Mouse (Mus musculus) lung, postnatal 14 days (tissue): ENCODE measurements around the gene Trp73.

Source experiments
- DNase-seq: peaks from one replicate; pipeline ENCODE4 v3.0.0; 2021

Trp73 gene

DNA sequence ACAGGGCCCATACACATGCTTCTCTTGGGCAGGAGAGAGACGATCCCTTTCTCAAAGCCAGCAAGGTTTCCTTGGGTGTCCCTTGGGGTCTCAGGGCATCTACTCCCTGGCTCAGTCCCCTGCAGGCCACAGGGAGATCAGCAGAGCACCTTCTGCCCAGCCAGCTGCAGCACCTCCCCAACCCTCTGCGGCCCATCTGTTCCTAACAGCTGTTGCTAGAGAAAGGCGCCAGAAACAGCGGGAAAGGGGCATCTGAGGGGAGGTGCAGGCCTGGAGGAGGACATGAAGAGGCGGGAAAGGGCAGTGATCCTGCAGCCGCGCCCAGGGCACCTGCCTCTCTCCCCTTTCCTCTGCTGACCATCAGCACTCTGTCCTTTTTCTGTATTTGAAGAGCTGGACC is 40.6 kb downstream of the Trp73 start:
- no peak for DNase-seq

DNA sequence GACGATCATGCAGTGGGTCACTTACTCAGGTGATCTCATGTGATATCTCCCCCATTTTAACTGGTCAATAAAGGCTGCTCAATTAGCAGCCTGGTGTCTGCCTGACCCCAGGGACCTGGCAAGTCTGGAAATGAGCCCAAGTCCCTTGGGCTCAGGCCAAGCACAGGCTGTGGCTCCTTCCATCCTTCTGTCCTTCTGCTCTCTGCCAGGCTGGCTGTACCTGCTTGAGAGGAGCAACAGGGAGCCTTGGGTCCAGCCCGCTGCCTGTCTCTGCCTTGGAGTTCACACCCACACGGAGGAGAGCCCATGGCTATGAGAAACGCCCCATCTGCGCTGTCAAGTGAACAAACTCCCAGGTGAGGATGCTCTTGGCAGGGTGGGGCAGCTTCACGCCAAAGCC is 43.9 kb downstream of the Trp73 start:
- DNase-seq = no peak

DNA sequence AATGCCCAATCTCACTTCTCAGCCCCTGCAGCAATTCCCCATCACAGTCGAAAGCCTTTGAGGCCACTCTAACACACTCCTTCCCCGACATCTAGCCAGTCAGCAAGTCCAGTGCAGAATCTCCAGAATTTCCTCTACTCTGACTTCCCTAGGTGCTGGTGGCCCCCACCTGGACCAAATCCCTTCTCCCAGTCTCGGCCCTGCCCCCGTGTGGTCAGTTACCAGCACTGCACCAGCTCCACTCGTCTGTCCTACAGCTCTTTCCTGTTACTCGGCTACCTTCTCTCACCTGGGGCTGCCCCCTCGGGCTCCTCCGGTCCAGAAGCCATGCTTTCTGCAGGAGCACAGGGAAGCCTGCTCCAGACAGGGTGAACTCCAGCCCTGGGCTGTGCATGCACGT is 46.8 kb downstream of the Trp73 start:
- peak; percentile 28 for DNase-seq

DNA sequence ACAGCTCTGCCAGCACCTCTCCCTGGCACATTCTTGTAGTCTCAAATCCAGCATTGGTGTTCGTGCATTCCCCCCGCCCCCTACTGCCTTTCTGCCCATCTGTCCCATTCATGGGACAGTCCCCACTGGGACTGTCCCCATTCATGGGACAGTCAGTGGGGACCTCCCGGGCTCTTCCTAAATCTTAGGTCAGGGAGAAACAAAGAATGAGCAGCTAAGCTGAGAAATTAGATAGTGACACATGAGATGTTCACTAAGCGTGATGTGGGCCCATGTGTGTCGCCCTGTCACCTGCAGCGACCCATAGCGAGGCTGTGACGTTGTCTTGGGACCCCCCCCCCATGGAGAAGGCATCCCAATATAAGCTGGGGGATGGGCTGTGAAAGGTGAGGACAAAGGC is 48.7 kb downstream of the Trp73 start:
- DNase-seq = no peak

DNA sequence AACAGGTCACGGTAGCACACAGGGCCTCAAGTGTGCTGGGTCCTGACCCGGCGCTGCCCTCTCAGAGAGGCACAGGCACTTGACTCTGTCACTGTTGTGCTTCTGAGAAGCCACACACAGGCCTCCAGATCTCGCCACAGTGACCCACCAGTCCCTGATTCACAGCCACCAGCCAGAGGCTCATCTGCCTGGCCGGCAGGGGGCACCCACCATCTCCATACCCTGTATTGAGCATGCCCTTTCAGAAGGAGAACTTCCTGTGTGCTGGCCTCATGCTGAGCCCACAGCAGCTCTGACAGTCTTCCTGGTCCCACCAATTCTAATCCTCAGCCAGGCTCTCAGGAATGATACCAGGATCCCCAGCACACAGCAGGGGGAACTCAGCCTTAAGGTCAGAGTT is 50.8 kb downstream of the Trp73 start:
- no peak for DNase-seq

DNA sequence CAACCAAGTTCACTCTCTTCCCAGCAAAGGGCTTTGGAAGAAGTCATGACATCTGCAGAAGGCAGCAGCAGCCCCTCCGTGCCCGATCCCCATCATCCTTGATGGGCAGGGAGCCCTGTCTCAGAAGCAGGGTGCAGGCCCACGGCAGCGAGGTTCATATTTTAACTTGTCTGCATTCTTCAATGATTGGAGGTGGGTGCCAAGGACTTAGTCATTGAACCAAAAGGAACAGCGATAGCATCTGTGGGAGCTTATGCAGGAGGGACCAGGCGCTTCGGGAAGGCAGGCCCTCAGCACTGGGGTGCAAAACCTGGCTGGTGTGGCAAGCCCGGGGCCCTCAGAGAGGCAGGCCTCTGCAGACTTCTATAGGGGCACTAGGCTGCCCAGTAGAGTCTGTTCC is 53.6 kb downstream of the Trp73 start:
- no peak for DNase-seq

DNA sequence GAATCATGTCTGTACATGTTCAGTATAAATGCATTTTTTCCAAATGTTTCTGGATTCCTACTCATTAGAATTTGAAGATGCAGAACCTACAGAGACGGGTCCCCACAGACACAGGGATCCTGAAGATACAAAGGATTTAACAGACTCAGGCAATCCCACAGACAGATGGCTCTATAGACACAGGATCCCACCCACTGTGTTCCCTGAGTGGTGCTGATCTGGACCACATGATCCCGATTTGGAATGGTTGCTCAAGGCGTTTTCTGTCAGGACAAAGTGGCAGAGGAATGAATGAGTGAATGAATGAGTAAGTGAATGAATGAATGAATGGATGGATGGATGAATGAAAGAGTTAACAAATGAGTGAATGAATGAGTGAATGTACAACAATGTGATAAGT is 54.2 kb downstream of the Trp73 start:
- DNase-seq = no peak

DNA sequence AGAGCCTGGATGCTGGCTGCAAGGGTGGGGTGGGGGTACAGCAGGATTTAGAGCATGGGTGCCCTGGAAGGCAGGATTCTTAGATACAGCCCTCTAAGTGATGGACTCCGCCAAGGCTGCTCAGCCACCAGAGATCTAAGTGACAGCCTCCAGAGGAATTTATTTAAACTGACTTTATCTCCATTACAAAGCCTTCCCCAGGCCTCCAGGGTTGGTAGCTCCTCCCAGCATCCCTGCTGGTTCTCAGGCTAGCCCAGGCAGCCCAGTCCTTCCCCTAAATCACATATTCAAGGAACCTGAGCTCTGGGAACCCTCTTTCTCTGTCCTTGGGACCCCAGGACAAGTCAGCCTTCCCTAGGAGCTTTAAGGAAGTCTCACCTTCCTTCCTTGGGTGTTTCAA is 58.0 kb downstream of the Trp73 start:
- no peak for DNase-seq

DNA sequence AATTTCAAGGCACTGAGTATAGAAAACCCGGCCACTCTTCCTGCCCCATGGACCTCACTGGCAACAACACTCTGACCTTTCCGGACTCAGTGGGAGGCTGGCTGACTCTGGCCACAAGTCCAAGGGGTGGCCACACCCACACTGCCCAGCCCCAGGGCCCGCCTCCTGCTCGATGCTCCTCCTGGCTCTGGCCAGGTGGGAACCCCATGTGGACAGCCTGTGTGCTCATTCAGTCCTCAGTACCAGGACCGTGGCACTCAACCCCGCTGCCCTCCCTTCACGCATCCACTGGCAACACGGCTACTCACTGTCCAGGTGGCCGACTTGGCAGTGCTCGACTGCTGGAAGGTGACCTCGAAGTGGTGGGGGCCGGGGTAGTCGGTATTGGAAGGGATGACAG is 59.0 kb downstream of the Trp73 start:
- no peak for DNase-seq

DNA sequence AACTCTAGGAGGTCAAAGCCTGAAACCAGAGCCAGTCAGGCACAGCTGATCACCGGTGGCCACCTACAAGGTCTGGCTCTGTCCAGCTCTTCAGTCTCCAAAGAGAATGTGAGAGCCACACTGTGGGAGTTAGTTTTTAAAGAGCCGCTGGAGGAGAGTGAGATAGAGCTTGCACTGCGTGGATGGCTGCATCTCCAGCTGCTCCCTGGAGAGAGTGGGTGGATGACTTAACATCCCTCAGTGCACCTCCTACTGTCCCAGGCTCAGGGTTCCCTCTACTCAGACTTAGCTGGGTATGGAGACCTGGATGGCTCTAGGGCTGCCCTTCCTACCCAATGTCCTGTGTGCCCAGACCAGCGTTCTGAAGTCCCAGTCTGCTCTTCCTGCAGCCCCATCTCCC is 59.8 kb downstream of the Trp73 start:
- no peak for DNase-seq

DNA sequence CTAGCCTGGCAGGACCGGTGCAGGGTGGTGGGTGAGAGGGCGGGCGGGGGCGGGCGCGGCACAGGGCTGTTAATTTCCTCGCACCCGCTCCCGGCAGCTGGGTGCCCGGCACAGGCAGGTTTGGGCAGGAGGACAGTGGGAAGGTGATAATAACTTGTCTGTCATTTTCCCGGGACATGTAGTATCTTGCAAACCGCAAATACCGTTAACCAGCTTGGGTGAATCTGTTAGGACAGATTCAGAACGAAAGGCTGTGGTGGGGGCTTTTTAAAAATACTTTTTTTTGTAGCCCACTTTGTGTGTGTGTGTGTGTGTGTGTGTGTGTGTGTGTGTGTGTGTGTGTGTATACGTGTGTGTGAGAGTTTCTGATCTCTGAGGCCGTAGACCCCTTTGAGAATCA is 68.1 kb downstream of the Trp73 start:
- DNase-seq = no peak

DNA sequence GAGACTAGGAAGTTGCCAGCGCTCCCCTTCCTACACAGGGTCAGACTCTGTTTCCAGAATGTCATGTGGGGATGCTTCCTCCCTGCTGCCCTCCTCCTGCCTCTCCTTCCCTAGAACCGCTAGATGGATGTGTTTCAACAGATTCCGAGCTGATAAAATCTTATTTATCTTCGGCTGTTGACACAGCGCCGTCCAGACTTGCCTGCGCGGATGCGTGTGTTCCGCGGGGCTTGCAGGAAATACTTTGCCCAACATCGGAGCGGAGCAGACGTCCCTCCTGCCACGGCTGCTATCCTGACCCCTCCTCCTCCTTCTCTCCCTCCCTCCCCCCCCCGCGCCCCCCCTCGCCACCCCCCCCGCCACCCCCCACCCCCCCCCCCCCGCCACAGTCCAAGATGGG is 68.5 kb downstream of the Trp73 start:
- DNase-seq = no peak

DNA sequence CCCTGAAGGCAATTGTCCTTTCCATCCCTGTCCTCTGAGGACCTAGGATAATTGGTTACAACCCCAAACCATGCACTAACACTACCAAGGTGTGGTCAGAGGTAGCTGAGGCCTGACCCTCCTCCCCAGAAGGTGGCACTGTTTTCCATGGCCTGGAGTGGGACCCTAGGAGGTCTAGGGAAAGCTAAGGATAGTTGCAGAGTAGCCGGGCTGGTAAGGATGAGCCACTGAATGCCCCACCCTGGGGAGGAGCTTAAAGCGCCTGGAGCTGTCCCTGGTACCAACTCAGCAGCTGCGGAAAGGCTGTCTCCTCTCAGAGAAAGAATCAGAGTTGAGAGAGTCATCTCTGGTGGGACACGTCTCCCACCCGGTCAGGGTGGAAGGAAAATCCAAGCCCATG is 69.1 kb downstream of the Trp73 start:
- DNase-seq = peak; percentile 20

DNA sequence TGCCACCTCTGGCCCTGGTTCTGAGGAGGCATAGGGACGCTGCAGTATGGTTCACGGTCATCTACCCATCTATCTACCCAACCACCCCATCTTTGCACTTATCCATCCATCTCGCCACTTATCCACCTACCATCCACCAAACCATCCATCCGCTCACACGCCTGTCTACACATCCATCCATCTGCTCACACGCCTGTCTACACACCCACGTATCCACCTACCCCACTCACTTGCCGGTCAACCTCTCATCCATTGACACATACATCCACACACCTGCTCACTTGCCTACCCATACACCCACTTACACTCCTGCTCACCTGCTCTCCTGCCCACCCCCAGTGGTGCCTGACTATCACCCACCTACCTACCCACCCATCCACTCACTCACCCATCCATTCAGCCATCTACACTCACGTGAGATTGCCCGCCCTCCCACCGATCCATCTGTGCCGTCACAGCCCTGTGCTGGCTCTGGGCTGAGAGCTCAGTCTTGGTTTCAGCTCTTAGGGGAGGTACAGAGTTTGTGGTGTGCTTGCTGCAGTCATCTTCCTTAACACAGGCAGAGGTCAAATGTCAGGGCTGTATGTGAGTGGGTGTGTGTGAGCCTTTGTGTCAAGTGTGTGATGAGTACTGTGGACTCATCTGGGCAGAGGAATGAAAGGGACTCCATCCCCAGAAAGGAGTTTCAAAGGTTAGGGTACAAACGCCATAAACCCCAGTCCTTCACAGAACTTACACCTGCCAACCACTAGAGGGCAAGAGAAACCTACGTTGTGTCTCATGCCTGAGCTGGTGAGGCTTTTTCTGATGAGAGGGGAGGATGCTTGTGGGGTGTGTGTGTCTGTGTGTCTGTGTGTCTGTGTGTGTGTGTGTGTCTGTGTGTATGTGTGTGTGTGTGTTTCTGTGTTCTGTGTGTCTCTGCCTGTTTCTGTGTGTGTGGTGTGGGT is 74.9 kb downstream of the Trp73 start:
- peak; percentile 34 for DNase-seq

DNA sequence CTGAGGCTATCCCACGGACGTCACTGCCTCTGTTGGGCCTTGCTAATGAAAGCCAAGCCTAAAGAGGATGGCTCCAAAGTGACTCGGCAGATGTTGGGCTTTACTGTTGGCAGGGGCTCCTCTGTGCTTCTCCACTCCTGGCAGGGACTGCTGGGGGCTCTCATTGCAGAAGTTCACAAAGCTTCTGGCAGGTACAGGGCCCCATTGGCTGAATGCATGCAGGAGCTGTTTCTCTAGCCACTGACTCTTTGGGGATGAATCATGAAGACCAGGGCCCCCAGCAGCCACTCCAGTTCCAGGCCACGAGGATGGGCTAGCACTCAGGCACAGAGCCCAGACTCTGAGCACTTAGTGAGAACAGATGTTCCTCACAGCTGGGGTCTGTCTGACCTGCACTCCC is 82.3 kb downstream of the Trp73 start:
- no peak for DNase-seq

DNA sequence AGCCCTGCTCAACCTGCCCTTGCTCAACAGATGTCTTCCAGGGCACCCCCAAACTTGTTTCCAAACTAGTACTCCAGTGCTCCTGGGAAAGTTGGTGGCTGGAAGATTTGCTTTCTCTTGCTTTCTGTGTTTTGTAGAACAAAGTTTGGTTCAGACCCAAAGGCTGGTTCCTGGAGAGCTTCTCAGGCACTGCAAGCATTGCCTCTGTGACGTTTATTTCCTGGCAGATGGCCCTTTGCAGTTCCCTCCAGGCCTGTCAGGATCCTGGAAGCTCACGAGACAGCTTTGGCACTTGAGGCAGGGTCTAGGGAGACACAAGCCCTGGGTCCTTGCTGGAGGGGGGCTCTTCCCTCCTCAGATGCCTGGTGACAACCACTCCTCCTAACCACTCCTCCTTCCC is 83.3 kb downstream of the Trp73 start:
- no peak for DNase-seq

DNA sequence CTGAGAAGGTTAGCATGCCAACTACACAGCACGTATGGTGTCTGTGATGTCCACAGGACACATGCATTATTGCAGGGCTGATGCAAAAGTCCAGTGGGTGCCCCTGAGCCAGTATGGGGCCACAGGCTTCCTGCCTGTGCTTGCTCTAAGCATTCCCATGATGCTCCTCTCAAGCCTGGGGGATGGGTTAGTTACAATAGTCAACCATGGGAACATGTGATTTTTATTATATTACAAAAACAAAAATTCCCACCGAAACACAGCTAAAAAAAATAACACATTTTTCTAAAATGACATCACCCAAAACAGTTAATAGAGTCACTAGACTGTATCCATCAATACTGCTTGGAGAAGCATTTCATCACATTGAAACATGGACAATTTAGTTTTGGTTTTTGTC is 84.0 kb downstream of the Trp73 start:
- DNase-seq = no peak

DNA sequence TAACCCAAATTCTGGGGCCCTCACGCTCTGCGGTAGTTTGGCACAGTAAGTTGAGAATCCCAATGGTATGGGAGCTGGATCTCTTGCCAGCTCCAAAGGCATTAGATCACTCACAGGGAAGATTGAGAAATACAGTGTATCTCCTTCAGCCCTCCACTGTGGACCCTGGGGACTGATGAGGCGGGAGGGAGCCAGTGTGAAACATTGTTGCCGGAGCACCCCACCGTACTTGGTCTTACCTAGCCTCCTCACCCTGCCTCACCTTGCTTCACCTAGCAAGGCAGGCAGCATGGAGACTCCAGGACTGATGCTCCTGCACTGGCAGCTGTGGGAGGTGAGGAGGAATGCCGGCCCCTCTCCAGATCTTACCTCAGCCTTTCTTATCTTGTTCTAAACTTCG is 84.5 kb downstream of the Trp73 start:
- no peak for DNase-seq

DNA sequence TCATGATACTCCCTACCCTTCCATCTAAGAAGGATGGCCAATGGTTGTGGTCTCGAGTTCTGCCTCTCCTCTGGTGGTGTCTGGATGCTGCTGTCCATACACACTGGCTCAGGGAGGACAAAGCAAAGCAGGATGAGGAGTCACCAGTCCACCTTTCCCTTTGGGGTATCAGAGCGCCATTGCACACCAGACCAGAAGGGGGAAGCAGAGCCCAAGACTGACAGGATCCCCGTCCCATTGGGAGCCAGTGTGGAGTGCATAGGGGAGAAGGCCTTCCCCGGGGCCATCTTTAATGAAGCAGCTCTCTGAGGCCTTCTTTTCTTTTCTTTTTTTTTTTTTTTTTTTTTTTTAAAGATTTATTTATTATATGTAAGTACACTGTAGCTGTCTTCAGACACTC is 86.9 kb downstream of the Trp73 start:
- no peak for DNase-seq

DNA sequence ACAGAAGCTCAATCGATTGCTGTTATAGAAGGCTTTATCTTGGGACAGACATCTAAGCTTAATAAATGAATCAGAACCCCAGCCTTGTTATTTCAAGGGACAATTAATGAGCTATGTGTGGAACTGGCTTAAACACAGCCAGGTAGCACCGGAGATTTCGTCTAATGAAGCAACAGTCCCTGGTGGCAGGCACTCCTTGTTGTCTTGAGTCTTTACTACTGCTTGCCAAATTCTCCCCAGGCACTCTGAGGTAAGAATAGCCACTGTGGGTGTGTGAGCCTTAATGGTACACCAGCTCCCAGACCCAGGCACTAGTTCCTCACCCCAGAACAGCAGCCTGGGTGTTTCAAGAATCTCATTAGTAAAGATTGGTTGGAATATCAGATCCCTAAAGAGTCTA is 88.6 kb downstream of the Trp73 start:
- DNase-seq = no peak

DNA sequence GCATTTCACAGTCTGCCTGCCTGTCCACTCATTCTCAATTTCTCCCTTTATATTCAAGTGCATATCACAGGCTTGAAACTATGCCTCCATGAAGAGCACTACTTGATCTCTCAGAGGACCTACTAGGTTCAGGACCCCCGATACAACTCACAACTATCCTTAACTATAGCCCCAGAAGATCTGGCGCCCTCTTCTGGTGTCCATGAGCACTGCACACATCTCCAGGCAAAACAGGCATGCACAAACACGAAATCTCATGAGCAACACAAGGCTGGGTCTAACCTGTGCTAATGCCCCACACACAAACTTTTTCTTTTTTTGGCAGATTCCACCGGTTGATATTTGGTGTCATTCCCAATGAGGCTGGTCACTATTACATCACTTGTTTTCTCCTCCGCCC is 94.2 kb downstream of the Trp73 start:
- no peak for DNase-seq

DNA sequence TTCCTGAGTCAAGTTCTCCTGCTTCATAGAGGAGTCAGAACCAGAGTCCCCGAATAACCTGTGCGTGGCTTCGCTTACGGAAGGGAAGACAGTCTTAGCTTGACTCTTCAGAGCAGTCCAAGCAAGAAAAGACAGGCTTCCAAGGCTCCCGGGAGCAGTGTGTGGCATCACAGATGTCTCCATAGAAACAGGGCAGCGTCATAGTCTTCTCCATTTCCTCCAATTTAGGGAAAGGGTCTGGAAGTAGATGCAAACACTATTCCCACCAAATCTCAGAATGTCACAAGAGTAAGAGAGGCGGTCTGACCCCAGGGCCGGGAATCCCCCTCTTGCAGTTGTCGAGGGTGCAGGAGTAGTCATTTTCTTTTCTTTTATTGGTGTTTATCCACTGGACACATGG is 97.4 kb downstream of the Trp73 start, which contains the start of gene Ccdc27:
Gene Ccdc27 (minus strand): TSS at position 101 of the 400 bp plus-strand sequence.
- no peak for DNase-seq

DNA sequence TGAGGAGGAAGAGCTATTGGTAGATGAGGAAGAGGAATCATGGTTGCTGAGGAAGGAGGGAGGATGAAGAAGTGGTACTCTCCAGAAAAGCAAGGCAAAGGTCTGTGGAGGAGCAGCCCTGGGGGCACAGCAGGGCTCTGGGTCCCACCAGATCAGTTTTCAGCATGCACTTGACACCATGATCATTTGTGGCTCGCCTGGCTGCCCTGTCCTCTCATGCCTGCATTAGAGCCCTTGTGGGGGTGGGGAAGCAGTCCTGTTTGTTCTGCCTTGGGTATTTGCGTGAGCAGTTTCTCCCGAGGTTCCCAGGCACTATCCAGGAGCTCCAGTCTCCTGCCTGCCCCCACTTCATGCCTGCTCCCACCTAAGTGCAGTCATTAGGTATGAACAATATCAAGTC is 102.9 kb downstream of the Trp73 start:
- no peak for DNase-seq

DNA sequence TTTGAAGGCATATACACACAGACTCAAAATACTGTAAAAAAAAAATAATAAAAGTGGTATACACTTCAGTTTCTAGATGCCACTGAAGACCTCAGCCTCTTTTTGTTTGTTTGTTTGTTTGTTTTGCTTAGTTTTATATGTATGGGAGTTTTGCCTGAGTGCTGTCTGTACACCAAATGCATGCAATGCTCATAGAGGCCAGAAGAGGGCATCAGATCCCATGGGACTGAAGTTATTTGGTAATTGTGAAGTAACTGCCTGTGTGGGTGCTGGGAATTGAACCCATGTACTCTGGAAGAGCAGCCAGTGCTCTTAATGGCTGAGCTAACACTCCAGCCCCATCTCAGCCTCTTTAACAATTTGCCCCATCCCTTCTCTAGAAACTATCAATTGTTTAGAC is 111.4 kb downstream of the Trp73 start:
- DNase-seq = no peak

DNA sequence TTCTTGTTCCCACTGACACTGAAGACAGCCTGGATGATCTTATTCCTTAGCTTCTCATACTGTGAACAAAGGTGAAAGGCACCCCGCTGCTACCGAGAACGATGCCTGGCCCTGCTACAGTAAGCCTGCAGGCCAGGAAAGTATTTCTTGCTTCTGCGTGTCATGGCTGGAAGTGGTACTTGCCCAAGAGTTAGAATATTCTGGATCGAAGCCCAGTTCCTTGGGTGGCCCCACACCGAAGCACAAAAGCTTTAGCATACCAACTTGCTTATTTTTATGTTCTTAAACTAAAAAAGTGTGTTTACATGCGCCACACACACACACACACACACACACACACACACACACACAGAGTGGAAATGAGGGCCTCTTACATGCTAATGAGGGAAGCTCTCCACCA is 111.9 kb downstream of the Trp73 start:
- DNase-seq = no peak
